Mouse (Mus musculus): ENCODE measurements at regions not wholly inside any gene's neighbourhood (a gene's known extent, or its start where the extent isn't known, plus 50 kb on each side); places are given as distances from the start of the nearest gene placed in this dataset.
"Not testable (repeated sequence)": the region's sequence is repeated elsewhere in the genome, so short reads cannot be mapped to it uniquely, and the experiment has no call there.

GRCm38 (mm10) chr17:10150403-10150689 lies 169.3 kb downstream of the Qk start:
- not testable (repeated sequence) for DNase-seq

DNA sequence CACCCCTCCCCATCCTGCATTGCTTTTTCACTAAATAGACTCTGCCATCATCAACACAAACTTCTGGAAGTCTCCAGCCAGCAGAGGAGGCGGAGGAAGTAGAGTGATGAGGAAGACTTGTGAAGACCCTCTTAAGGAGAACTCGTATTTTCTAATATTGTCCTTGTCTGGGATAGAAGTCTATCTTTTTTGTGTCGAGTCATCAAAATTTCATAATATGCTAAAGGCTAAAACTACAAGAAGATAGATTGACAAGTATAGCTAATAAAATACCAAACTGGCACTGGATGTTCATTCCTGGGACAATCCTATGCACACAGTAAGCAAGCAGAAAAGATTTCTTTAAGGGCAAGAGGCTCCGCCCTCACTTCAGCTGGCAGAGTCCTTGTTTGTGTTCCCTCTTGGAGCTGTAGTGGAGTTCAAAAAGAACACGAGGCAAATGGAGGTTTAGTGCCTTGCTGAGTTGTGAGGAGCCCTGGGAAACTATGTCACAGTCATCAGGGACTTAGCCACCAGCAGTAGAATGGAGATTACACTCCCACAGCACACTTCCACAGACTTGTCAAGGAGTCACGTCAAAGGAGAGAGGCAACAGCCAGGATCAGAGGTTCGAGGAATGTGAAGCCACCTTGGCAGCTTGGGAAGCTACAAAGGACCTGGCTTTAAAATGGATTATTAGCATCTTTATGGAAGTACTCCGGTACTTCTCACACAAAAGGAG lies 169.8 kb downstream of the Qk start:
- DNase-seq: no peak

- DNase-seq: no peak
These were observed 172.5 kb downstream of the Qk start for GRCm38 (mm10) chr17:10147106-10147505.

DNA sequence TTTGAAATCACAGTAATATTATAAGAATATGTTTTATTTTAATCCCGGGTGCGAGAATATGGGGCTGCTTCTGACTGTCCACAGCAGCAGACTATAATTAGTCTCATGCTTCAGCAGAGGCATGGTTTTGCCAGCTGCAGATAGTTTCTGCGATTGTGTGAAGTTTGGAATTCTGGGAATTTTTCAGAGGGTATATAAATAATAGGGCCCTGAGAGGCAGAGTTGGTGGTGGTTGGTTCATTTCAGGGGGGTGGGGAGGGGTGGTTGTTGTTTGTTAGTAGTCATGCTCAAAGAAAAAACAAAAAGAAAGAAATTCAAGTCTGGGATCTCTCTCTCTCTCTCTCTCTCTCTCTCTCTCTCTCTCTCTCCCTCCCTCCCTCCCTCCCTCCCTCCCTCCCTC lies 173.1 kb downstream of the Qk start:
- DNase-seq: no peak

GRCm38 (mm10) chr17:10138847-10139246 lies 180.8 kb downstream of the Qk start:
- no peak for DNase-seq

- no peak for DNase-seq
These were observed 181.3 kb downstream of the Qk start for GRCm38 (mm10) chr17:10138374-10138773.

GRCm38 (mm10) chr17:10135111-10135510 lies 184.5 kb downstream of the Qk start:
- DNase-seq: no peak

DNA sequence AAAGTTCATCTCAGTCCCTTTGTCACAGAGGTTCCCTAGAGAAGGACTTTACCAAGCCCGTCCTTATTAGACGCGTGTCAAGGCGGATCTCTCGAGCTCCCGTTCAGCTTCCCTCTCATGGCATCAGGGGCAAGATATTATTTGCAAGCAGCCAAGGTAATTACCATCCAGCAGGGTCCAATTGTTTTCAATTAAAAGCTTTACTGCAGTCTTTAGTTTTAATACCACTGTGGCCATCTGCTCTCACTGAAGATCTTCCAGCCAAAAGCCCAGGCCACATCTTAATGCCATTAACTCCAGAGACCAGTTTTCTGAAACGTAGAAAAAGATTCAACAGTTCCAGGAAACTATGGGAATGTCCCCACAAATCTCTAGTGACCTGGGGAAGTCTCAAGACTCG lies 191.1 kb downstream of the Qk start:
- DNase-seq: no peak

DNA sequence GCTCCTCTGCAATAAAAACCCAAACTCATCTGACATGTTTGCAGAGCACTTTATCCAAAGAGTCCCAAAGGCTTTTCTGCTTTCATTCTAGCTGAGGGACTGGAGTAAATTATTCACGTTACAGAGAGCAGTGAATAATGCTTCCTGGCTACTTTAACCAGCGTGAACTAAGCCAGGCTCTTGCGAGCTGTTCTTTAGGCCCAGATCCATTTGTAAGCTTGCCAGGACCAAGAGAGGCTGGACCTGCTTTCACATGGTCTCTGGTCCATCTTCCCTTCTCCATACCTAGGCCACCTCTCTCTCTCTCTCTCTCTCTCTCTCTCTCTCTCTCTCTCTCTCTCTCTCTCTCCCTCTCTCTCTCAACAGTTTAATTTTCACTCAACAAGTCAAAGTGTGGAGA lies 197.2 kb downstream of the Qk start:
- no peak for DNase-seq

GRCm38 (mm10) chr17:10112118-10112517 lies 207.5 kb downstream of the Qk start:
- DNase-seq: no peak

- DNase-seq: no peak
These were observed 209.3 kb downstream of the Qk start for GRCm38 (mm10) chr17:10110375-10110675.

- DNase-seq: no peak
These were observed 209.9 kb downstream of the Qk start for GRCm38 (mm10) chr17:10109511-10110374.

DNA sequence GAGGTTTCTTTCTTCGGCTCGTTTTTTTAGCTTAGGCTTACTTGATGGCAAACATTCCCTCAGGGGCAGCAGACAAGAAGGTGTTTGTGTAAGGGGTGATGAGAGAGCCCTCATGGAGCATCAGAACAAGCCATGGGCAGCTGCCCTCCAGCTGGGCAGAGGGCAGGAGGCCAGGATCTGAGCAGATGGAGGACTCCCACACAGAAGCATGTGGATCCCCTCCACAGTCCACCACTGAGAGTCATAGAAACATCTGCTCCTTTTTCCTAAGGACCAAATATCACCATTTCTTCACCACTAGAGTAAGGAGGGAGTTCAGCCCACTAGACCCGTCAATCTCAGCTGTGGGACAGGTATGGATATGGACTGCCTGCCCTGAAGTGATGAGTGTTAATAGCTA lies 214.4 kb downstream of the Qk start:
- no peak for DNase-seq

DNA sequence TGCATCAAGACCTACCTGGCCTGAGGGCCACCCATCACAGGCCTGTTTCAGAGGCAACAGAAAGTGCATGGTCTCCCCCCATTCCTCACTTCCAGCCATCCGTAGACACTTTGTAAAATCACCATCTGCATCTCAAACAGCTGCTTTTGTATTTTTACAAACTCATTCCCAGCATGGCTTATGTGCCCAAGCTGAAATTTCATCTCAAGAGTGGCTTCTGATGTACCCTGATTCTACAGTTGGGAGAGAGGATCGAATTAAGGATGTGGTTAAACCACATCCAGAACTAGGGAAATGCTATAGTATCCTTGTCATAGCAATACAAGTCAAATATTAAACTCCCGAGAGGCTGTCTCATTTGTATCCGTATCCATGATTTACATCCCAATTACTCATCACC lies 221.5 kb downstream of the Qk start:
- DNase-seq: no peak

- no peak for DNase-seq
These were observed 222.0 kb downstream of the Qk start for GRCm38 (mm10) chr17:10097691-10098090.

GRCm38 (mm10) chr17:10095841-10096301 lies 223.8 kb downstream of the Qk start:
- no peak for DNase-seq

DNA sequence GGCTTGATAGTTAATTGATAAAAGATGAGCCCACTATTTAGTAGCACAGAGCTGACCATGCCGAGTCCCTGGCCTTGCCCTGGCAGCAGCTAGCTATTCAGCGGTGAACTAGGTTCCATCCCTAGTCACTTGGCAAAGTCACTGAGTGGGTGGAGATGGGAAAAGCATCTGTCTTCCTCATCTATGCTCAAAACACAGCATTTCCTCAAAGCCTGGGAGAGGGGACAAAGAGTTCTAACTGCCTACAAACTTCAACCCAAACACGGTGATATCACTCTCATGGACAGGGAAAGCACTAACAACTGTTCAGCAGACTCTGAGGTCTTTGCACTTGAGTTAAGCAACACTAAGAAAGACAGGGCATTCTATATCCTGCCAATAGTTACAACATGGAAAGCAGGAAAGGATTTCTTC lies 225.5 kb downstream of the Qk start:
- DNase-seq: no peak

DNA sequence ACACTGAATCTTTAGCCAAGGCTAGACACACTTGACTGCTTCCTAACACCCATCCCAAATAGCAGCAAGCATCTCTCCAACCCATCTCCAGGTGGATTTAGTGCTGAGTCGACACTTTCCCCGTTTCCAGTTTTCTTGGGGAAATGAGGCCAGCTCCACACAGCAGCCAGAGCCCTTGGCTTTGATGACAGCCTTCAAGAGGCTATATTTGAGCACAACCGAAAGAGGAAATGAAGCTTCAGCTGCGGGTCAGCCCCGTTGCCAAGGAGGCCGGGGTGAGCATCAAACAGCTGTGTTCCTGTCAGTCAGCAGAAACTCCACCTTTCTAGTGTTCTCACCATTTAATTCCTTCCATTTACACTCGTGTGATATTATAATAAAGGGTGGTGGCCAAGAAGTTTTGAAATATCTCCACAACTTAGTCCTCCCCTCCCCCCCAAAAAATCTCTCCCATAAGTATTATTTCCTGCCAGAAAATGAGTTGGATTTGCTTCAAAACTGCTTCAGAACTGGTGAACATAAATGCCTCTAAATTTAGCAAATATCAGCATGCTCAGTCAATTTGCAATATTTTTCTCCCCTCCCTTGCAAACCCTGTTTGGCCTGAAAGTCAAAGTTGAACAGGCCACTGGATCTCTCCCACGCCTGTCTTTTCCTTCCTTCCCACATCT lies 226.1 kb downstream of the Qk start:
- no peak for DNase-seq

DNA sequence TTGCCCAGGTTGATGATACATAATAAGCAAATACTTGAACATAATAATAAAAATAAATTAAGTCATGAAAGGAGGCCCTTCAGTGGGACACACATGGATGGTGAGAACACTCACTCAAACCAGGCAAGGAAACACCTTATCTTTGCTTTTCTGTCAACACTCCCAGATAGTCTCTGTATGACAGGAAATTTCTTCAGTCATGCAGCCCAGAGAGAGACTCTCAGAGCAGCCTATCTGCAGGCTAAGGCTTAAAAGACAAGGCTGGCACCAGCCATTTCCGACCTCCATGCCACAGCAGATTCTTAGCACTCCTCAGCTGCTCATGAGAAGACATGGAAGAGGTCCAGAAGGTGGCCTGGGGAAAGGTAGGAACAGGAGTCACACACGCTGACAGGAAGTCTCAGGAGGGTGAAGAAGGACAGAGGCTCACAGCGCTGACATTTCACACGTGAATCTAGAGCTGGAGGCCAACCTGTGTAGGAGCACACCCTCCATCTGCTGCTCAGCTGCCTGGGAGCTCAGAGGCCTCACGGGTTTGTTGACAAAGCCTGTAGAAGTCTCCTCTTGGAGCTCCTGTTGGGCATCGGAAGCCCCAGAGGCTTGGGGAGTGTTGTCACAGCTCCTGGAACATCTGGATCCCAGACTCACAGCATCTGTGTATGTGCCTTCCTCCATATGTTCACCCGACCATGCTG lies 232.3 kb downstream of the Qk start:
- DNase-seq: no peak

- DNase-seq: no peak
These were observed 233.1 kb downstream of the Qk start for GRCm38 (mm10) chr17:10086558-10086957.

- no peak for DNase-seq
These were observed 233.5 kb downstream of the Qk start for GRCm38 (mm10) chr17:10086132-10086531.

GRCm38 (mm10) chr17:10081721-10082120 lies 237.9 kb downstream of the Qk start:
- no peak for DNase-seq

DNA sequence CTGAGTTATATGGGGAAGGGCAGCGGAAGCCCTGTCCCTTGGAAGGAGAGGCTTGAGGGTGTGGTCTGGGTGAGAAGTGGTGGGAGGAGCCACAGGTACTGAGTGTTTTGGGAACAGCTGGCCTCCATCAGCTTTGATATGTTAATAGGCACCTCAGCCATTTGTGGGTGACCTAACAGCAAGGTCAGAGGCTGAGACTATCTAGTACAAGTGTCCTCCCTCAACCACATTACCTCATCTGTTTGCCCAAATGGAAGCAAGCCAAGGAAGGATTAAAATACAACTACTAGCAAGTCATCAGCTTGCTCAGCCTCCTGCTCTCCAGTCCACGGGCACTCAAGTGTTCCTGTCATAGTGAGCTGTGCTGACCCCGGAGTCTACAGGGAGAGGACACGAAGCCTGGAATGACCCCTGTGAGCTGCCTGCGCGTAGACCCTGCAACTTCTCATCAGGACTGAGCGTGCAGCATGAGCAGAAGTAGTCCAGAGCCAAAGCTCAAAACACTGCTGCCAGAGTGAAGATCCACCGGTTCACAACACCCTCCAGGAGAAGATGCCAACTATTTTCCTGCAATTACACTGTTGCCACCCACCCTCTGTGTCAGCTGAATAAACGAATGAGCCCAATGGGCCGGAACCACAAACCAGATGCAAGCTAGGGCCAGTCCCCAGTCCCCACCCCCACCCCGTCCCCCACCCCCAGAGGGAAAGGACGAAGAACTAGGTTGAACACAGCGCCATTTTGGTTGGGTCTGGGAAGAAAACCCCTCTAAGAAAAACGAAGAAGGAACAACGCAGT lies 239.6 kb downstream of the Qk start:
- DNase-seq: no peak
